Mouse (Mus musculus) E14TG2a.4 (cell line): ENCODE results near the gene Ccr8.

Source experiments
- H3K27me3 ChIP-seq: 2 replicates; pipeline ENCODE4 v1.6.1; 2014; ENCODE audit warnings: low read length, control low read depth; ENCODE audit not compliant: insufficient read depth
- H3K36me3 ChIP-seq: 2 replicates; pipeline ENCODE4 v1.6.1; 2014; ENCODE audit warnings: low read length, control low read depth; ENCODE audit not compliant: insufficient read depth
- H3K4me1 ChIP-seq: replicated peaks from 2 replicates; pipeline ENCODE4 v1.6.1; 2014; ENCODE audit warnings: low read depth, low read length, control low read depth
- H3K4me3 ChIP-seq: replicated peaks from 2 replicates; pipeline ENCODE4 v1.5.1; 2014; ENCODE audit warnings: mild to moderate bottlenecking, low read length
- H3K9me3 ChIP-seq: 2 replicates; pipeline ENCODE4 v1.6.1; 2014; ENCODE audit warnings: low read length, control low read depth
- CTCF ChIP-seq: conservative IDR thresholded peaks from 2 replicates; pipeline ENCODE4 v1.5.1; 2014; ENCODE audit warnings: low read length
- NANOG ChIP-seq: IDR thresholded peaks from 2 replicates; pipeline ENCODE4 v1.6.1; 2014; ENCODE audit warnings: borderline replicate concordance, low read length, mixed read lengths
- POU5F1 ChIP-seq: IDR thresholded peaks from 2 replicates; pipeline ENCODE4 v1.6.1; 2014; ENCODE audit warnings: low read length, borderline replicate concordance

Ccr8 gene

GRCm38 (mm10) chr9:120114789-120115151, 22.9 kb downstream of the Ccr8 start:
- peaks cover 36% of the 10 kb centered on the region for H3K36me3 ChIP-seq
- H3K4me1 ChIP-seq: peaks cover 75% of the 10 kb centered on the region
- no peak for TF ChIP-seq NANOG
- H3K9me3 ChIP-seq: no peaks in the 10 kb centered on the region
- H3K27me3 ChIP-seq: no peaks in the 10 kb centered on the region
- H3K4me3 ChIP-seq: no peak overlapping the region

- Histone ChIP-seq H3K36me3 (peaks cover 44% of the 10 kb centered on the region), H3K27me3 (no peaks in the 10 kb centered on the region), H3K9me3 (no peaks in the 10 kb centered on the region), H3K4me3 (0 out of 2 replicates have a peak overlapping the region, but pooled peaks have one; percentile 10), H3K4me1 (peaks cover 83% of the 10 kb centered on the region)
- TF ChIP-seq POU5F1: no peak
- no peak for TF ChIP-seq CTCF
- TF ChIP-seq NANOG: no peak
Observed at GRCm38 (mm10) chr9:120115580-120115979, 23.7 kb downstream of the Ccr8 start.

GRCm38 (mm10) chr9:120116184-120116624, 24.3 kb downstream of the Ccr8 start:
- TF ChIP-seq CTCF: no peak
- TF ChIP-seq NANOG: no peak
- TF ChIP-seq POU5F1: no peak
- Histone ChIP-seq H3K9me3 (no peaks in the 10 kb centered on the region), H3K27me3 (no peaks in the 10 kb centered on the region), H3K36me3 (peaks cover 50% of the 10 kb centered on the region), H3K4me3 (peak overlapping the region; percentile 14), H3K4me1 (peaks cover 85% of the 10 kb centered on the region)

- Histone ChIP-seq H3K4me1 (peaks cover 81% of the 10 kb centered on the region), H3K9me3 (no peaks in the 10 kb centered on the region), H3K36me3 (peaks cover 65% of the 10 kb centered on the region), H3K4me3 (no peak overlapping the region), H3K27me3 (no peaks in the 10 kb centered on the region)
- TF ChIP-seq NANOG: no peak
- no peak for TF ChIP-seq CTCF
- no peak for TF ChIP-seq POU5F1
Observed at GRCm38 (mm10) chr9:120118212-120118611, 26.3 kb downstream of the Ccr8 start.

GRCm38 (mm10) chr9:120120503-120120902, 28.6 kb downstream of the Ccr8 start:
- no peaks in the 10 kb centered on the region for H3K9me3 ChIP-seq
- no peak overlapping the region; the same call in 1 of the 2 replicates for H3K4me3 ChIP-seq
- peaks cover 72% of the 10 kb centered on the region for H3K4me1 ChIP-seq
- H3K27me3 ChIP-seq: no peaks in the 10 kb centered on the region
- H3K36me3 ChIP-seq: peaks cover 79% of the 10 kb centered on the region
- TF ChIP-seq CTCF: no peak
- no peak for TF ChIP-seq NANOG
- no peak for TF ChIP-seq POU5F1

- no peak for TF ChIP-seq POU5F1
- Histone ChIP-seq H3K36me3 (peaks cover 65% of the 10 kb centered on the region), H3K9me3 (no peaks in the 10 kb centered on the region), H3K4me3 (peak overlapping the region; percentile 77), H3K27me3 (no peaks in the 10 kb centered on the region), H3K4me1 (peaks cover 52% of the 10 kb centered on the region)
Observed at GRCm38 (mm10) chr9:120126868-120127267, 35.0 kb downstream of the Ccr8 start.

GRCm38 (mm10) chr9:120127538-120128251, 35.8 kb downstream of the Ccr8 start, which contains the start of gene Rpsa:
TSS of gene Rpsa (plus strand) at chr9:120127689.
- H3K27me3 ChIP-seq: no peaks in the 10 kb centered on the region
- H3K4me1 ChIP-seq: peaks cover 55% of the 10 kb centered on the region
- TF ChIP-seq NANOG (no peak), CTCF (no peak), POU5F1 (no peak)
- H3K36me3 ChIP-seq: peaks cover 65% of the 10 kb centered on the region
- H3K4me3 ChIP-seq: peak within 1 kb of the TSS; percentile 99
- H3K9me3 ChIP-seq: no peaks in the 10 kb centered on the region

- Histone ChIP-seq H3K4me3 (peak overlapping the region; percentile 99), H3K4me1 (peaks cover 63% of the 10 kb centered on the region), H3K9me3 (no peaks in the 10 kb centered on the region), H3K36me3 (peaks cover 65% of the 10 kb centered on the region), H3K27me3 (no peaks in the 10 kb centered on the region)
- TF ChIP-seq NANOG: no peak
- TF ChIP-seq CTCF: no peak
- TF ChIP-seq POU5F1: no peak
Observed at GRCm38 (mm10) chr9:120129276-120129675, 37.4 kb downstream of the Ccr8 start.
